Comparison of ENCODE assay signal across 10 mouse cellular contexts in genomic region chr11:95834742-95835710, GRCm38 (mm10). TPM values are rescaled to one million over a fixed set of nuclear protein-coding genes. Genes with fewer than 3 reads are reported as not detected.
DNase-seq lines count a peak whose midpoint lies in the region; ATAC-seq and TF ChIP-seq lines count a peak whose summit lies in the region.
"Had no signal": no experiment of that assay in that cellular context is flagged by ENCODE, and none has a peak within 500 bp of the region (broad histone marks: within the 10 kb centered on the region; RNA-seq: fewer than 3 reads in every experiment).

No protein-coding gene starts in this region.

- 18% methylated on average over 15 of the region's 15 CpGs for WGBS in midbrain, embryonic 12.5 days
- WGBS in midbrain, postnatal 0 days: 19% methylated on average over 15 of the region's 15 CpGs
- 20% methylated on average over 15 of the region's 15 CpGs for WGBS in embryonic facial prominence, embryonic 10.5 days
- 6% methylated on average over 15 of the region's 15 CpGs for WGBS in liver, embryonic 16.5 days (ENCODE audit: insufficient replicate concordance)

- H3K27me3 ChIP-seq in midbrain, embryonic 12.5 days: peaks cover 75% of the 10 kb centered on the region
- H3K27me3 ChIP-seq in midbrain, postnatal 0 days (ENCODE audit: insufficient read depth, low read length): peaks cover 56% of the 10 kb centered on the region
- H3K27me3 ChIP-seq in embryonic facial prominence, embryonic 10.5 days (replicated peaks; ENCODE audit: low read depth, poor library complexity, severe bottlenecking): peaks cover 87% of the 10 kb centered on the region
- peaks cover 46% of the 10 kb centered on the region for H3K27me3 ChIP-seq in liver, embryonic 16.5 days (ENCODE audit: control insufficient read depth, insufficient read depth, low read depth, low read length)

- no peak for ATAC-seq in midbrain, embryonic 12.5 days (ENCODE audit: low FRiP score, low read depth)
- no peak for ATAC-seq in midbrain, postnatal 0 days (ENCODE audit: low FRiP score)
- ATAC-seq in liver, embryonic 16.5 days (ENCODE audit: low read depth): peak; percentile 72

- no peaks in the 10 kb centered on the region for H3K36me3 ChIP-seq in midbrain, embryonic 12.5 days
- H3K36me3 ChIP-seq in midbrain, postnatal 0 days (ENCODE audit: insufficient read depth, low read length): no peaks in the 10 kb centered on the region
- H3K36me3 ChIP-seq in embryonic facial prominence, embryonic 10.5 days (replicated peaks): no peaks in the 10 kb centered on the region
- no peaks in the 10 kb centered on the region for H3K36me3 ChIP-seq in liver, embryonic 16.5 days (ENCODE audit: control insufficient read depth, insufficient read depth)
- H3K36me3 ChIP-seq: embryonic facial prominence, embryonic 15.5 days; neural tube, embryonic 13.5 days had no signal

- no peak overlapping the region for H3K27ac ChIP-seq in midbrain, embryonic 12.5 days (replicated peaks)
- H3K27ac ChIP-seq in midbrain, postnatal 0 days (ENCODE audit: low read depth, low read length): no peak overlapping the region
- H3K27ac ChIP-seq in embryonic facial prominence, embryonic 10.5 days (replicated peaks): no peak overlapping the region
- H3K27ac ChIP-seq in liver, embryonic 16.5 days (ENCODE audit: low read length): peak overlapping the region; percentile 47
- H3K27ac ChIP-seq: embryonic facial prominence, embryonic 15.5 days; neural tube, embryonic 13.5 days had no signal

- intact Hi-C loops in left cerebral cortex, postnatal 14 days (cut with DNase I): no loop called here

- H3K4me2 ChIP-seq in midbrain, embryonic 12.5 days (replicated peaks): peak overlapping the region; percentile 17; the same call in 1 of the 2 replicates
- H3K4me2 ChIP-seq in midbrain, postnatal 0 days (ENCODE audit: low read depth, low read length, poor library complexity, severe bottlenecking): no peak overlapping the region
- H3K4me2 ChIP-seq in liver, embryonic 16.5 days (ENCODE audit: low read depth, low read length): peak overlapping the region; percentile 47; the same call in 1 of the 2 replicates
- H3K4me2 ChIP-seq: neural tube, embryonic 13.5 days had no signal

- H3K9me3 ChIP-seq in midbrain, embryonic 12.5 days: no peaks in the 10 kb centered on the region
- no peaks in the 10 kb centered on the region for H3K9me3 ChIP-seq in midbrain, postnatal 0 days (ENCODE audit: low read length)
- no peaks in the 10 kb centered on the region for H3K9me3 ChIP-seq in embryonic facial prominence, embryonic 10.5 days
- H3K9me3 ChIP-seq in liver, embryonic 16.5 days (replicated peaks; ENCODE audit: control insufficient read depth, low read length): no peaks in the 10 kb centered on the region
- H3K9me3 ChIP-seq: embryonic facial prominence, embryonic 15.5 days; neural tube, embryonic 13.5 days had no signal

- DNase-seq in midbrain, postnatal 0 days (ENCODE audit: low spot score): no peak
- DNase-seq in embryonic facial prominence, embryonic 10.5 days (ENCODE audit: low spot score): no peak
- peak; percentile 81 for DNase-seq in thymus, postnatal 14 days
- no peak for DNase-seq in MN1 (ENCODE audit: low spot score)
- DNase-seq in urinary bladder, adult 18-20 months (ENCODE audit: low spot score in 2 of 2): no peak
- no peak for DNase-seq in left cerebral cortex, postnatal 14 days (ENCODE audit: low spot score in 2 of 2)

- H3K4me3 ChIP-seq in midbrain, embryonic 12.5 days: no peak overlapping the region
- H3K4me3 ChIP-seq in midbrain, postnatal 0 days (ENCODE audit: low read depth, low read length): no peak overlapping the region
- H3K4me3 ChIP-seq in embryonic facial prominence, embryonic 10.5 days: peak overlapping the region; percentile 33
- H3K4me3 ChIP-seq in liver, embryonic 16.5 days (ENCODE audit: low read depth, low read length): no peak overlapping the region; the same call in 1 of the 2 replicates
- H3K4me3 ChIP-seq: embryonic facial prominence, embryonic 15.5 days; neural tube, embryonic 13.5 days had no signal

- no peak for TF ChIP-seq CTCF in midbrain, postnatal 0 days (IDR thresholded peaks at IDR 0.05)

- peaks cover 24% of the 10 kb centered on the region for H3K4me1 ChIP-seq in midbrain, embryonic 12.5 days
- peaks cover 8% of the 10 kb centered on the region; the same call in 1 of the 2 replicates for H3K4me1 ChIP-seq in midbrain, postnatal 0 days (ENCODE audit: insufficient read depth, low read length)
- peaks cover 67% of the 10 kb centered on the region for H3K4me1 ChIP-seq in embryonic facial prominence, embryonic 10.5 days
- peaks cover 43% of the 10 kb centered on the region for H3K4me1 ChIP-seq in liver, embryonic 16.5 days (ENCODE audit: control insufficient read depth, low read depth, low read length)

- no peak overlapping the region for H3K9ac ChIP-seq in midbrain, embryonic 12.5 days (replicated peaks)
- H3K9ac ChIP-seq in midbrain, postnatal 0 days (replicated peaks; ENCODE audit: low read length, poor library complexity, severe bottlenecking): no peak overlapping the region
- peak overlapping the region; percentile 2; the same call in 1 of the 2 replicates for H3K9ac ChIP-seq in liver, embryonic 16.5 days (ENCODE audit: low read depth, low read length)
- H3K9ac ChIP-seq: embryonic facial prominence, embryonic 15.5 days; neural tube, embryonic 13.5 days had no signal

RNA-seq across cellular contexts. Expression of gene Gngt2, which starts 2.0 kb away (rescaled TPM):
- 2.6 and 4.1 TPM in 2 replicates for polyA plus RNA-seq in midbrain, embryonic 12.5 days (2016; fragmentation: Nextera tagmentation; extraction: Ambion mirVana)
- total RNA-seq in midbrain, postnatal 0 days (2014; rRNA removed): 2.9 and 3.3 TPM in 2 replicates
- 2.4 TPM in 2 replicates for polyA plus RNA-seq in midbrain, postnatal 0 days (2015; fragmentation: Nextera tagmentation; extraction: Ambion mirVana)
- 9.5 and 10.0 TPM in 2 replicates for polyA plus RNA-seq in embryonic facial prominence, embryonic 10.5 days (2016; fragmentation: Nextera tagmentation; extraction: Ambion mirVana)
- 21.1 and 23.2 TPM in 2 replicates for polyA plus RNA-seq in liver, embryonic 16.5 days (2015; fragmentation: Nextera tagmentation; extraction: Ambion mirVana)
- total RNA-seq in left cerebral cortex, postnatal 14 days (2021): 1 to 10 TPM; 2.5 to 3.2 TPM

RNA-seq across cellular contexts. Expression of gene Abi3, which starts 7.2 kb away (rescaled TPM):
- 1.8 TPM in 2 replicates for polyA plus RNA-seq in midbrain, embryonic 12.5 days (2016; fragmentation: Nextera tagmentation; extraction: Ambion mirVana)
- total RNA-seq in midbrain, postnatal 0 days (2014; rRNA removed): 1.0 and 1.1 TPM in 2 replicates
- 1.5 TPM in 2 replicates for polyA plus RNA-seq in midbrain, postnatal 0 days (2015; fragmentation: Nextera tagmentation; extraction: Ambion mirVana)
- polyA plus RNA-seq in embryonic facial prominence, embryonic 10.5 days (2016; fragmentation: Nextera tagmentation; extraction: Ambion mirVana): 3.7 and 4.1 TPM in 2 replicates
- polyA plus RNA-seq in liver, embryonic 16.5 days (2015; fragmentation: Nextera tagmentation; extraction: Ambion mirVana): 5.3 and 7.6 TPM in 2 replicates
- 1 to 10 TPM; 4.8 to 6.3 TPM for total RNA-seq in left cerebral cortex, postnatal 14 days (2021)

RNA-seq across cellular contexts. Expression of gene Phospho1, which starts 10.7 kb away (rescaled TPM):
- polyA plus RNA-seq in midbrain, embryonic 12.5 days (2016; fragmentation: Nextera tagmentation; extraction: Ambion mirVana): not detected in 2 replicates
- total RNA-seq in midbrain, postnatal 0 days (2014; rRNA removed): 0.85 and 2.1 TPM in 2 replicates
- polyA plus RNA-seq in midbrain, postnatal 0 days (2015; fragmentation: Nextera tagmentation; extraction: Ambion mirVana): not detected in 2 replicates
- not detected in 2 replicates for polyA plus RNA-seq in embryonic facial prominence, embryonic 10.5 days (2016; fragmentation: Nextera tagmentation; extraction: Ambion mirVana)
- polyA plus RNA-seq in liver, embryonic 16.5 days (2015; fragmentation: Nextera tagmentation; extraction: Ambion mirVana): 6.5 and 7.7 TPM in 2 replicates
- 10 to 100 TPM; 34.7 to 35.2 TPM for total RNA-seq in left cerebral cortex, postnatal 14 days (2021)
- polyA plus RNA-seq: neural tube, embryonic 13.5 days had no signal
